Mouse (Mus musculus): ENCODE results near the gene Trim61. TPM values are rescaled to one million over a fixed set of nuclear protein-coding genes. Genes with fewer than 3 reads are reported as not detected.

The Trim61 gene
- 0.08 and 0.16 TPM in 2 replicates for polyA plus RNA-seq (2015; fragmentation: Nextera tagmentation; extraction: Ambion mirVana)

GRCm38 (mm10) chr8:65018423-65018822, at the start of gene Trim61, which contains the start of gene Trim60:
Trim61 (minus strand) TSS chr8:65018523.
Trim60 (minus strand) TSS chr8:65018584.

GRCm38 (mm10) chr8:65037117-65037533, 18.8 kb upstream of the Trim61 start, which contains the start of gene Apela:
Apela (minus strand) TSS chr8:65037336.

DNA sequence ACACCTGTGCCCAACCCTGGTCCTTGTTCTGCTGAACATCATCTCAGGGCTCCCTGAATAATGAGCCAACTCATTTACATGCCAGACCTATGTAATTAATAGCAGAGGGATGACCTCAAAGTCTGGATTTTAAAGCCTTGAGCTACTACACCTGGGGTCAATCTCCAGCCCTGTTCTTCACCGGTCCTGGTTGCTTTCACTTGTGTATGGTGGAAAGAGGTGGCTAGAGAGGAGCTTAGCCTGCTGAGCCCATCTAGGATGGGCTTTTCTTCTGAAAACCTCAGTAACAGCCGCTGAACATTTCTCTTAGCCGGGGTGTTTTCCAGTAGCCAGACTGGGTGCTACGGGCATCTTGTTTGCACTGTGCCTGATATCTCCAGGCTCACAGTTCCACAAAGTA, 30.6 kb downstream of the Trim61 start, which contains the start of gene Trim75:
TSS of gene Trim75 (minus strand) at position 101 of the 400 bp plus-strand sequence.

Other genes with a start within 250 kb of the Trim61 start
- 5.8 and 6.5 TPM in 2 replicates for gene Klhl2, start 168.5 kb downstream of the Trim61 start, polyA plus RNA-seq (2015; fragmentation: Nextera tagmentation; extraction: Ambion mirVana)
- gene Tmem192, start 71.3 kb downstream of the Trim61 start, polyA plus RNA-seq (2015; fragmentation: Nextera tagmentation; extraction: Ambion mirVana) = 28.6 and 31.4 TPM in 2 replicates
- gene Trim75, start 30.7 kb downstream of the Trim61 start, polyA plus RNA-seq (2015; fragmentation: Nextera tagmentation; extraction: Ambion mirVana) = not detected in 2 replicates
- not detected in 2 replicates for gene Trim60, start 61 bp upstream of the Trim61 start, polyA plus RNA-seq (2015; fragmentation: Nextera tagmentation; extraction: Ambion mirVana)
- gene Apela, start 18.8 kb upstream of the Trim61 start, polyA plus RNA-seq (2015; fragmentation: Nextera tagmentation; extraction: Ambion mirVana) = 5.8 and 7.0 TPM in 2 replicates
- not detected in 2 replicates for gene Gm10663, start 56.5 kb upstream of the Trim61 start, polyA plus RNA-seq (2015; fragmentation: Nextera tagmentation; extraction: Ambion mirVana)
- not detected in 2 replicates for gene BC030870, start 111.0 kb upstream of the Trim61 start, polyA plus RNA-seq (2015; fragmentation: Nextera tagmentation; extraction: Ambion mirVana)

Data from spleen, postnatal 0 days (tissue).